Mouse (Mus musculus) ovary, postnatal 14 days (tissue): Measurements from ENCODE around the gene Tmem116.
A peak's percentile ranks its signal among the peaks of the same experiment; 100 is the strongest.

Experiments
- DNase-seq: peaks from one replicate; pipeline ENCODE4 v3.0.0; 2022; ENCODE audit warnings: low spot score

The Tmem116 gene

DNA sequence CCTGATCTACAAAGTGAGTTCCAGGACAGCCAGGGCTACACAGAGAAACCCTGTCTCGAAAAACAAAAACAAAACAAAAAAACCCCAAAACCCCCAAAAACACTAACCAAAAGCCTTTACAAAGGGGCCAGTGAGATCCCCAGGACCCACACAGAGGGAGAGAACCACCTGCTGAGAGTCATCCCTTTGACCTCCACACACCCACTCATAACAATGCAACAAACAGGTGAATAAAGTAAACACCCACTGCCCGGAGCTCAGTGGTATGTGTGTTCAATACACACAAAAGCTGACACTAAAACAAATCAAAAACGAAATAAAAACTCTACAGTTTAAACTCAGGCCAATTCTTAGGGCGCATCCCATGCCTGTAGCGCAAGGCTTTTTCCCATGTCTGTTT lies 88.4 kb downstream of the Tmem116 start:
- DNase-seq, result no peak

DNA sequence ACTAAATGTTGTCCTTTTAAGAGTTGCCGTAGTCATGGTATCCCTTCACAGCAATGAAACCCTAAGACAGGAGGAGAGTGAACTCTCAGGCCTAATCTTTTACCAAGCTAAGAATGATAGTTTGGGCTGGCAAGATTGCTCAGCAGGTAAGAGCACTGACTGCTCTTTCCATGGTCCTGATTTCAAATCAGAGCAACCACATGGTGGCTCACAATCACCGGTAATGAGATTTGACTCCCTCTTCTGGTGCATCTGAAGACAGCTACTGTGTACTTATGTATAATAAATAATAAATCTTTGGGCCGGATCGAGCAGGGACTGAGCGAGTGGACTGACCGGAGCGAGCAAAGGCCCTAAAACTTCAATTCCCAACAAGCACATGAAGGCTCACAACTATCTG lies 89.5 kb downstream of the Tmem116 start:
- no peak for DNase-seq

DNA sequence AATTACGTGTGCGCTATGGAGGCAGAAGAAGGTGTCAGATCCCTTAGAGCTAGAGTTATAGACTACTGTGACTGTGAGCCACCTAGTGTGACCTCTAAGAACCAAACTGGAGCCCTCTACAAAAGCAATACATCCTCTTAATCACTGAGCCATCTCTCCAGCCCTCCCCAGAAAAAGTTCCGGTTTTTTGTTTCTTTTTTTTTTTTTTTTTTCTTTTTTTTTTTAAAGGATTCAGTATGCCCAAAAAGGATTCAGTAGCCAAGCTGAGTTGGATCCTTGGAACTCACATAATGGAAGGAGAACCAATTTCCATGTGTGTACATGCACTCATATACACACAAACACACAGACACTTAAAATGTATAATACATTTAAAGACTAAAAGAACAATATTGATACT lies 91.7 kb downstream of the Tmem116 start:
- no peak for DNase-seq

DNA sequence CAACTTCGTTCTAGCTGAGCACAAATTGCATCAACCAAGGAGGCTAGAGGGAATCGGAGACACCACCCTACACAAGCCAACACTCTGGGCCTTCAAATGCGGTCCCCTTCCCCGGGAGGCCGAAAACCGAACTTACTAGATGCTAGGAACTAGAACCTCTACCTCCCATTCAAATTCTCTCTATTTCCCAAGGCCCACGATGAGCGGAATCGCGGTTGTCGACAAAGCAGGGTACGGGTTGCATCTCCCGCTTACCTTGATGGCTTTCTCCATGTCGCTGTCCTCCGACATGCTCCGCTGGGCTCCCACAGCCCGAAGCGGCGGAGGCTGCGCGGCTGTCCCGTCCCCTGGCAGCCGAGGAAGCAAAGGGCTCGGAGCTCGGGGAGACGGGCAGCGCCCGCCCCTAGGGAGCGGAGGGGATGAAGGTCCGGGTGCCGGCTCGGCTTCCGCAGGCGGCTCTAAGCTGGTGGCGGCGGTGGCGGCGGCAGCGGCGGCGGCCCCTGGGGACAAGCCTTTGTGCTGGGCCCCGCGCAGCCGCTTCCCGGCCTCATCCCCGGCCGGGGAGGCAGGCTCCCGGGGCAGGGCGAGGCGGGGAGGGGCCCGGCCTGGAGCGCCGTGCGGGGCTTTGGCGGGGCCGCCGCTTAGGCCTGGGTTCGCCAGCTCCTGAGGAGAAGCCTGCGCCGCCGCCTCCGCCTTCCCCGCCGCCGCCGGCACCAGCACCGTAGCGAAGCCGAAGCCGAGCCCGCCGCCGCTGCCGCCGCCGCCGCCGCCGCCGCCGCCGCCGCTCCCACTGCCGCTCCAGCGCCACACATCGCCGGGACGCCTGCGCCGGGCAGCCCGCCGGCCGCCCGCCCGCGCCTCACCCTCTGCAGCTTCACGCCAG lies 93.5 kb downstream of the Tmem116 start, which contains the start of the genes Adam1a and Gm42878:
Gene Adam1a, minus strand, starts transcription at position 573 of the 883 bp plus-strand sequence.
Gene Gm42878, minus strand, starts transcription at position 573 of the 883 bp plus-strand sequence.
- DNase-seq, result peak; percentile 18

DNA sequence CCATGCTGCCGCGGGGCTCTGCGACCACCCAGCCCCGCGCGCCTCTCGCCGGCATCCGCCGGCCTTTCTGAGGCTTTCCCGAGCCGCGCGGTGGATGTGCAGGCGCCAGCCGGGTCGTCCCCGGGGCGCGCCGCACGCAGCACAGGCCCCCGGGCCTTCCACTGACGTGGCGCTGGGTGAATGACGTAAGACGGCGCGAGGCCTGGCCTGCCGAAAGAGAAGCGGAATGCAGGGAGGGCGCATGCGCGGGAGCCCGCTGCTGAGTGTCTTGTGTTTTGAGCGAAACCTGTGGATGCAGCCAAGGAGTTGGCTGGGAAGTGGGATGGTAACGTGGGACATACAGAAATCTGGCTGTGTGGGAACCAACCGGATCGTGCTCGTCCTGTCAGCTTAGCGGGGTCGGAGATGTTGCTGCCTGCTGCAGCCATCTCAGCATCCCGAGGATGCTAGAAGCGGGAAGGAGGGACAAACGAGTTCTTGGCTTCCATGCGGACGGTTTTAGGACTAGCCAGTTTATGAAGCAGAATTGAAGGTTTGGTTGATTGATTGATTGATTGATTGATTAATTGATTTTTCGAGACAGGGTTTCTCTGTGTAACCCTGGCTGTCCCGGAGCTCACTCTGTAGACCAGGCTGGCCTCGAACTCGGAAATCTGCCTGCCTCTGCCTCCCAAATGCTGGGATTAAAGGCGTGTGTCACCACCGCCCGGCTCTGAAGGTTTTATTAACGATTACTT lies 94.3 kb downstream of the Tmem116 start, which contains the start of gene Mapkapk5:
Gene Mapkapk5, minus strand, starts transcription at position 113 of the 737 bp plus-strand sequence.
- DNase-seq, result peak; percentile 99

DNA sequence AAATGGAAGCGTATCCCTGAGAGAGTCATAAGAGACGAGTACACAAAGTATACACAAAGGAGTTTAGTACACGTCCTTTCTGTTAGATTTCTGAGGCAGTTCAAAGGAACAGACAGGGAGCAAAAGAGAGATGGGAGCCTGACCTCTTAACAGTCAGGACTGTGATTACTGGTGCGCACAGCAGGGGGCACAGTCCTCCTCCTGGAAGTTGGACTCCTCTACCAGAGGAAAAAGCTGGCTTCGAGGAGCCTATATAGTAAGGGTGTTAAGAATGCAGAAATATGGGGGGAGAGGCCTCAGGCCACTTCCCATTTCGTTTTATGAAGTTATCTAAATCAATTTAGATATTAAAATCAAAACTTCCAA lies 94.8 kb downstream of the Tmem116 start:
- peak; percentile 32 for DNase-seq

DNA sequence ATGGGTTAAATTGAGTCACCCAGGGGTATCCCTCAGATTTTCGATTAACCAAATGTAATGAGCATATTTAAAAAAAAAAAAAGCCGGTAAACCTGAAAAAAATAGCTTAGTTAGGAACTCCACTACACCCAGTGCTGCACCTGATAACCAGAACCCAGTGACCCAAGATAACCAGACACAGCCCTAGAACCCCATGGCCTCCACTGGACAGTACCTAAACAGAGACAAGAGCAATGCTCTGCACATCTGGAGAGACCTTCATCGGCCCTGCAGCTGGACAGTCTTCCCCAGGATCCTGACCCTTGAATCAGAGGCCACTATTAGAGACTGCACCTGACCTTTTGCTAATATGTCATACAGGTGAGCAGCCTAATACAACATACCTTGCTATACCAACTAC lies 95.4 kb downstream of the Tmem116 start:
- no peak for DNase-seq

DNA sequence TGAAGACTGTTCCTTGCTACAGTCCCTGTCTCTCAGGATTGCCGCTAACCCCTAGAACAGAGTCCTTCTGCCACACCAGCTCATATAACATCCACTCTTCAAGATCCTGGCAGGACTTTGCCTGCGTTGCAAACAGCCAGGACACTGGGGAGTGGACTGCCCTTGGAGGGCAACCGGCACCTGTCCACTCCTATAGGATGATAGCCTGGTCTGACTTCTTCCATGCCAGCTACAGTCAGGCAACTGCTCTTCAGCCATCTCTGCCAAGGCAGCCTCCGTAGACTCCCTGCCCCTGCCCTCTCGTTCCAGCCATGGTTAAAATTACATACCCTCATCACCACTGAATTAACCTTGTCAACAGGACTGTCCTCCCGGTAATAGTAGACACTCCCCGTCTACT lies 97.5 kb downstream of the Tmem116 start:
- no peak for DNase-seq

DNA sequence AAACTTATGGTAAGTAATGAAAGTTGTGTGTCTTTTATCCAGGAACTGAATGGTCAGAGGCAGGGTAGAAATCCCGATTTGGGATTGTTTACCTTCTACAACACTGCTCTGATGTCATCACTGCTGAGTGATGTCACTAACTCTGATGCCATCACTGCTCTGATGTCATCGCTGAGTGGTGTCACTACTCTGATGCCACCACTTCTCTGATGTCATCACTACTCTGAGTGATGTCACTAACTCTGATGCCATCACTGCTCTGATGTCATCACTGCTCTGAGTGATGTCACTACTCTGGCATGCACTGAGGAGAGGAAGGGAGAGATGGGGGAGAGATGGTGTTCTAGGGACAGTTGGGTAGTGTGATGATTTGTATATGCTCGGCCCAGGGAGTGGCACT lies 110.7 kb downstream of the Tmem116 start:
- DNase-seq, result no peak

DNA sequence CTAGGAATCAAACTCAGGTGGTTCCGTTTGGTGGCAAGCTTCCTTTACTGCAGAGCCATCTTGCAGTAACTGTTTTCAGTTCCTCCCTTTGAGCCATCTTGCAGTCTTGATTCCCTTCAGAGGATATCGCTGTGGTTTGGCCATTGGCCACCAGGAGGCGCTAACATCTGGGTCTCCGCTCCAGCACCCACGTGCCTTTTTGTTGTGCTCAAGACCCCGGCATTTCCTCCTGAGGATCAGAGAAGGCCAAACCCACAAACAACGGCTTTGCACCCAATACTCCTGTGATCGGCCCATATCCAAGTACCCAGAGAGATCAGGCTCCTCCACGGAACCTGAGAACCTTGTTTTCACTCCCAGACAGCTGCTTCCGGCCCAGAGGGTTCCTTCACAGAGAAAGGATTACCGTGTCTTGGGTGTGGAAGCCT lies 112.8 kb downstream of the Tmem116 start:
- DNase-seq, result peak; percentile 89

DNA sequence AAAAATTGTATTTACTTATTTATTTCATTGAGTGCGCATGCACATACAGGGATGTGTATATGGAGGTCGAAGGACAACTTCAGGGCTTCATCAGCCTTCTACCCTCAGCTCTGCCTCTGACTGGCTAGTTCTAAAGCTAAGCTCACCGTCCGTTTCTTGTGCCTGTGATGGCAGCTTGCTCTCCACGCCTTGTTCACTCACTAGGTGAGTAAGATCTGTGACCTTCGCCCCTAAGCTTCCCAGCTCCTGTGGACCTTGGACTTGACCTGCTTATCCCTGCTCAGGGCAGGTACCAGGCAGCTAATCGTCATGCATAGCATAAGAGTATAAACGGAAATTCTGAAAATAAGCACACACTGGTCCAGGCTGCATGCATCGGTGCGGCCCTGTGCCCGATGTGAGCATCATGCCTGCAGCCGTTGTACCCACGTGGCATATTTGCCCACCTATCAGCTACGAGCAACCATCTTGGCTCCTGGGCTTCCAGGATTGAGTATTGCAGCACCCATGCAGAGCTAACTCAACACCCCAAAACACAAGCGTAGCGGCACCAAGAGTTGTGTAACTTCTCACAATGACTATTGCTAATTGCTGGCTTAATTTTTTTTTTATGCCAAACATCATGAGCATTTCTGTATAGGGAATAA lies 114.5 kb downstream of the Tmem116 start:
- DNase-seq, result no peak

DNA sequence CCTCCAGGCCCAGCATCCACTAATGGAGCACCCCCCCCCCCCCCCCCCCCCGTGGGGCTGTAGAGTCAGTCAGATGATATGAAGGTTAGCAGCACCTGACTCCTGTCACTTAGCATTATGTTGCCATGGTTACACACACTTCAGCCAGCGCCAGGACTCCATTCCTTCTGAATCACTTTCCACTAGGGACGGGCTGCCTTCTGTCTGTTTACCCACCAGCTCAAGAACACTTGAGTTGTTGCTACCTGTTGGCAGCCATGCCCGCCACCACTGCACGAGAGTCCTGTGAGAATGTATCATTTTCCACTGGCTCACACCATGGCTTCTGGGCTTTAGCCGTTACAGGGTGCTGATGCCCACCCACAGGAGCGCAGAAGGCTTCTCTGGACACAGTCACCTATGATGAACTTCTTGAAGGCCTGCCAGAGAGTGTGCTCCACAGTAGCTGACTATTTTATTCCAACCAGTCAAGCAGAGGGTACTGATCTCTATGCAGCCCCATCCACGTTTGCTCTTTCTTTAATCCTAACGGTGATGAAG lies 118.3 kb downstream of the Tmem116 start:
- no peak for DNase-seq

DNA sequence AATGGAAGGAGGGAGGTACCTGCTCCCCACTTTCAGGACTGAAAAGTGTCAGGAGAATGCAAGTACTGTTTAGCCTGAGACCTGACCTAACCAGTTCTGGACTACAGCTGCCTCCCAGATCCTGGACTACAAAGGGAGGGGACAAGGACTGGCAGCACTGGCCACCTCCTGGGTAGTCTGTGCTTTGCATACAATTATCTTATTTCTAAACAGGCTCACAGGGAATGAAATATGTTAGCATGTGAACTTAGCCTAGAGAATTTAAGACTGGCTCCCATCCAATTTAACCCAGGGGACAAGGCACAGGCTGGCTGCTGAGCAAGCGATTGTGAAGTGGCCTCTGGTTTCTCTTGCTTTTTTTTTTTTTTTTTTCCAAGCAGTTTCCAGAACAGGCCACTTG lies 119.1 kb downstream of the Tmem116 start:
- no peak for DNase-seq
